Mouse (Mus musculus) testis, adult 2 months (tissue): Measurements from ENCODE around the gene Hid1.

Source experiments
- CTCF ChIP-seq: fragments of 200-500 bp; IDR thresholded peaks from 2 replicates; pipeline ENCODE4 v1.5.1; 2012; ENCODE audit warnings: low read depth, mild to moderate bottlenecking, inconsistent platforms, low read length, moderate library complexity; ENCODE audit not compliant: control insufficient read depth, insufficient read depth, insufficient replicate concordance
- POLR2A ChIP-seq: fragments of 200-500 bp; IDR thresholded peaks from 2 replicates; pipeline ENCODE4 v1.6.1; 2012; ENCODE audit warnings: low read depth, mild to moderate bottlenecking, inconsistent platforms, low read length, moderate library complexity; ENCODE audit not compliant: control insufficient read depth

- TF ChIP-seq CTCF (no peak), POLR2A (no peak)
These were observed 3.4 kb downstream of the Hid1 start for GRCm38 (mm10) chr11:115364136-115364535.
